Mouse (Mus musculus) adrenal gland, adult (tissue): ENCODE results near the gene Rin2.
"Not testable (repeated sequence)": the region's sequence is repeated elsewhere in the genome, so short reads cannot be mapped to it uniquely, and the experiment has no call there.

Experiments used
- DNase-seq, 2 experiments: peaks; one replicate each; pipeline ENCODE4 v3.0.0; 2022 to 2023; ENCODE audit warnings: low spot score in 1 of 2; ENCODE audit not compliant: inconsistent age in 2 of 2

The Rin2 gene

GRCm38 (mm10) chr2:145884913-145885785 is 210.1 kb downstream of the Rin2 start:
- peak; percentile 50 to 78 for DNase-seq

- DNase-seq = peak; percentile 53 to 81
Observed at GRCm38 (mm10) chr2:145887937-145888765, 213.1 kb downstream of the Rin2 start.

GRCm38 (mm10) chr2:145888766-145889480 is 213.9 kb downstream of the Rin2 start:
- no peak for DNase-seq

- no peak for DNase-seq
Observed at GRCm38 (mm10) chr2:145890571-145890970, 215.6 kb downstream of the Rin2 start.

- DNase-seq = no peak
Observed at GRCm38 (mm10) chr2:145893756-145894155, 218.7 kb downstream of the Rin2 start.

GRCm38 (mm10) chr2:145898106-145898505 is 223.1 kb downstream of the Rin2 start:
- DNase-seq = no peak

- DNase-seq = not testable (repeated sequence)
Observed at GRCm38 (mm10) chr2:145900318-145900717, 225.3 kb downstream of the Rin2 start.

GRCm38 (mm10) chr2:145901861-145902260 is 226.8 kb downstream of the Rin2 start, which contains the start of gene Naa20:
Naa20 (plus strand) TSS chr2:145902099.
- DNase-seq = no peak

GRCm38 (mm10) chr2:145903061-145903901 is 228.3 kb downstream of the Rin2 start:
- DNase-seq = peak; percentile 91 to 97

- peak in 1 of 2 experiments; percentile 56 for DNase-seq
Observed at GRCm38 (mm10) chr2:145903983-145904616, 229.1 kb downstream of the Rin2 start.

- DNase-seq = peak in 1 of 2 experiments; percentile 48
Observed at GRCm38 (mm10) chr2:145905156-145905555, 230.1 kb downstream of the Rin2 start.

- DNase-seq = not testable (repeated sequence)
Observed at GRCm38 (mm10) chr2:145905884-145906283, 230.9 kb downstream of the Rin2 start.

- no peak for DNase-seq
Observed at GRCm38 (mm10) chr2:145920941-145921650, 246.1 kb downstream of the Rin2 start.

GRCm38 (mm10) chr2:145934339-145935231 is 259.6 kb downstream of the Rin2 start, which contains the start of the genes Cfap61 and Crnkl1:
Cfap61 (plus strand) TSS chr2:145934784.
Crnkl1 (minus strand) TSS chr2:145935014.
- peak; percentile 95 to 99 for DNase-seq

- peak; percentile 26 to 76 for DNase-seq
Observed at GRCm38 (mm10) chr2:145936975-145937374, 262.0 kb downstream of the Rin2 start.
